Mouse (Mus musculus) embryonic fibroblast, embryonic 13.5 days (primary cell): Measurements from ENCODE around the gene Gm17416.

Source experiments
- CTCF ChIP-seq: IDR thresholded peaks from 2 replicates; pipeline ENCODE4 v1.5.1; 2011; ENCODE audit warnings: mild to moderate bottlenecking, control low read depth, low read length, moderate library complexity, borderline replicate concordance; ENCODE audit not compliant: insufficient read depth
- POLR2A ChIP-seq: IDR thresholded peaks from 2 replicates; pipeline ENCODE4 v1.6.1; 2011; ENCODE audit warnings: low read depth, mild to moderate bottlenecking, control low read depth, low read length, moderate library complexity

- no peak for TF ChIP-seq POLR2A
- no peak for TF ChIP-seq CTCF
Observed at GRCm38 (mm10) chr2:152600076-152600475, 30.9 kb downstream of the Gm17416 start.
